In genomic region chr5:3303876-3304275, GRCm38 (mm10) we compare ENCODE assay signal across 12 mouse cellular contexts.
"Had no signal": no experiment of that assay in that cellular context is flagged by ENCODE, and none has a peak within 500 bp of the region (broad histone marks: within the 10 kb centered on the region; RNA-seq: fewer than 3 reads in every experiment).

No protein-coding gene starts in this region.

- DNase-seq: left cerebral cortex, postnatal 4 days; liver; liver, embryonic 13.5 days; liver, postnatal 0 days; lung, adult 18-20 months; lung, adult 2 months; lung, embryonic 14.5 days; lung, postnatal 10 days; lung, postnatal 14 days; lung, postnatal 36 days; lung, postnatal 4 days; midbrain, embryonic 14.5 days had no signal
